Mouse (Mus musculus) embryonic stem cell, embryonic (primary cell): Measurements from ENCODE around the gene Tent5a.

Experiments used
- CTCF ChIA-PET, 4 experiments: fragments of 300-600 bp in 2 of 4; fragments of 350-600 bp in 2 of 4; sonication (Branson Sonifier 250); formaldehyde crosslinking; loops; one replicate each; lab custom pipeline; 2022; ENCODE audit warnings: inconsistent platforms in 2 of 4; lab: Charles Lee
- POLR2A ChIA-PET, 4 experiments: fragments of 300-600 bp in 2 of 4; fragments of 350-600 bp in 2 of 4; sonication (Branson Sonifier 250); formaldehyde crosslinking; loops; one replicate each; lab custom pipeline; 2022; ENCODE audit warnings: antibody characterized with exemption in 4 of 4, inconsistent platforms in 1 of 4; lab: Charles Lee

Tent5a gene

DNA sequence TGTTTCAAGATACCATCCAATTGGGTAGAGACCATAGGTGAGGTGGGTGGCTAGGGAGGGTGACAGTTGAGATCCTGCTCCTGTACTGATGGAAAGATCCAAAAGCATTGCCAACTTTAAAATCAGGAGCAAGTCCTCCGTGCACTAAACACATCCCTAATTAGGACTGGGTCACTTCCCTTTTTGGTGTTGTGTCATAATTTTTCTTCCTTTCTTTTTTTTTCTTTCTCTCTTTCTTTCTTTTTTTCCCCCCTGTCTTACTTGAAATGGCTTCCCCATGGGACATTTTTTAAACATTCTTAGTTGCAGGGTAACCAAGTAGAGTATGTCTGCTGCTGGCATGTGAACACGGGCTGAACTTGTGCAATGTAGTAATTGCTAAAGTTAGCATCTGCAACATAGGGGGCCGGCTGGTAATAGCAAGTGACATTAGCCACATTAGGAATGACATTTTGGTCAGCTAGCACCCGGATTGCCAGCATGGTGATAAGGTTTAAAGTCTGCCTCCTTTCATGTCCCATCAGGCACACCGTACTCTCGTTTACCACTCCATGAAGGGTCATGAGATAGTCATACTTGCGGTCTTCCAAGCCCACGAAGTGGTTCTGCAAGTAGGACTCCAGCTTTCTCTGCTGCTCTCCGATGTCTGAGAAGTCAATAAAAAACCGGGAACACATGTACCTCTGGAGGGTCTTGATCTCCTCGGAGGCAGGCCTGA lies 2.8 kb downstream of the Tent5a start:
- ChIA-PET CTCF (no interaction called here), POLR2A (no interaction called here)

DNA sequence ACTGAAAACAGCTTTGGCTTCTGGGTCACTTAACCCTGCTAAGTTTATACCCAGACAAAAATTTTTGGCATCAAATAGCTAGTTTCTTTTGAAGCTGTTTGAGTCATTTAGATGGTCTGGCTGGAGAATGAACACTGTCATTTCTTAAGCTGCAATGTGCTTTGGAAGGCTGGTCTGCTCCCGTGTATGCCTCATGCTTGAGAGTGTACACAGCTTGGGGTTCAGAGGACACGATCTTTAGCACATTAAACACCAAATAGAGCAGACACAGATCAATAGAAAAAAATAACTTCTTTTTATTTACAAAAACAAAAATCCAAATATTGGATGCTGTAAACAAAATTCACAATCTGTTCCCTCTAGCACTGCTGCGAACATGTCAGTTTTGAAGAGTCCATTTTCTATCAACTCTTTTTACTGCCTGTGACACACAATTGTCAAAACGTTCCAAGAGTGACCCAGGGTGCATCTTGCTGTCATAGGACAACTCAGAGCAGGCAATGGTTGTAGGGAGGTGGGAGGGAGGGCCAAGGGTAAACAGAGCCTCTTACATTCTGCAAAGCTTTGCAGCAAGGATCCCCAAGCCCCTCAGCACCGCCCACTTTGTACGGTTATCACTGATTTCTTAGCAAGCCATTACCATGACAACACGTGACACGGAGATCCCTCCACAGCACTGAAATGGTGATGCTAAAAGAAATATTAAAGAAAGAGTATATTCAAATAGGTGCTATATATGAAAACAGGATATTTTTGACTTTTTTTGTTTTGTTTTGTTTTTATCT lies 6.8 kb downstream of the Tent5a start:
- CTCF ChIA-PET: no interaction called here
- POLR2A ChIA-PET: interaction anchor here in 1 of 4 experiments (0.8 to 1.6 kb wide), 2 partner anchors 9 to 31 kb away, joined by 3 read pairs; no protein-coding TSS in a partner anchor

- ChIA-PET POLR2A (no interaction called here), CTCF (no interaction called here)
Measured at GRCm38 (mm10) chr9:85316122-85316521, 11.0 kb downstream of the Tent5a start.

GRCm38 (mm10) chr9:85312473-85312872 lies 14.7 kb downstream of the Tent5a start, which contains the start of gene Gm11114:
Gm11114 (plus strand) TSS chr9:85312773.
- POLR2A ChIA-PET: no interaction called here
- CTCF ChIA-PET: no interaction called here

GRCm38 (mm10) chr9:85303378-85303777 lies 23.8 kb downstream of the Tent5a start:
- ChIA-PET POLR2A (no interaction called here), CTCF (no interaction called here)

DNA sequence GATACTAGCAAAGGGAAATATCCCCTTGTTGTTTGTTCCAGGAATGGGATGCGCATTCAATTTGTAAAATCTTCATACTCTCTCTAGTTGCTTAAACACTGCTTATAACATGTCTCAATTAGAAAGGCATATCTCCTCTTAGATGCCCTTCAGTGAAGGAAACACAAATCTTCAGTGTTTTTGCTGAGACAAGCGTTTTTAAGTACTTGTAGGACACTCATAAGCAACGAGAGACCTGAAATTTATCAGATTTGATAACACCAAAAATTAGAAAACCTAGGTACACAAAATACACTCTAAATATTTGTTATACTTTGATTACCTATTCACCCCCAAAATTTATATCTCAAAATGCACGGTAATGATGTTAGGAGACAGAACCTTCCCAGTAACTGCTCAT lies 24.3 kb downstream of the Tent5a start:
- POLR2A ChIA-PET: no interaction called here
- CTCF ChIA-PET: no interaction called here

- POLR2A ChIA-PET: no interaction called here
- CTCF ChIA-PET: no interaction called here
Measured at GRCm38 (mm10) chr9:85274114-85274513, 53.0 kb downstream of the Tent5a start.
